Mouse (Mus musculus): ENCODE measurements around the gene 1700025G04Rik. TPM values are rescaled to one million over a fixed set of nuclear protein-coding genes. Genes with fewer than 3 reads are reported as not detected.

Gene 1700025G04Rik
- polyA plus RNA-seq, 1 experiment from 2014 or later: 20.6 TPM

DNA sequence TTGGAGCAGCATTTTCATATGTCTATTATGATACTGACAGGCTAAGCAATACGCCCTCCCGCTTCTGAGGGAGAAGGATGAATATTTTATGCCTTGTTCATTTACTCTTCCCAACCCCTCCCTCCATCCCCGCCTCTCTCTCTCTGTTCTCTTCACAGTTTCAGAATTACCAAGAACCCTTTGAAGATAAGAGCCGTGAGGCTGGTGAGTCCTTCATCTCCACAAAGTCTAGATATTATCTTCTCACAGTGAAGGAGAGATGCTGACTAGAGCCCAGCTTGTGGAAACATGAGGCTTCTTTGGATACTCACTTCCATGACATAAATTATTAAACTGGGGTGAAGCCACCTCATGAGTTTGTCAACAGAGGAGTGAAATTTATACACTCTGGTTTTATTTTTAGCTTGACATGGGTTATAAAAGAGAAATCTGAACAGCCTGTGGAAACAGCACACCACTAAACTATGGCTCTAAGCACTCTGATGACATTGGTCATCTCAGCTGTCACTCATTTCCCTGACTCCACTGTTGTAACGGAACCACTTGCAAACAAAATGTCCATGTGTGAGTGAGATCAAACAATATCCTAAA is 116.7 kb downstream of the 1700025G04Rik start:
- H3K36me3 ChIP-seq (ENCODE audit: control insufficient read depth, insufficient read depth, low read length): no peaks in the 10 kb centered on the region
- no peak for DNase-seq (ENCODE audit: low spot score)
- H3K27me3 ChIP-seq (ENCODE audit: control insufficient read depth, insufficient read depth, low read length): no peaks in the 10 kb centered on the region
- H3K9ac ChIP-seq (ENCODE audit: low read length): no peak overlapping the region
- no peak overlapping the region for H3K4me2 ChIP-seq (replicated peaks; ENCODE audit: low read depth)
- 83% methylated on average over 5 of the region's 5 CpGs for WGBS
- no peaks in the 10 kb centered on the region for H3K4me1 ChIP-seq (replicated peaks; ENCODE audit: control insufficient read depth, insufficient read depth)
- no peak overlapping the region for H3K27ac ChIP-seq (replicated peaks)
- no peak for ATAC-seq (ENCODE audit: low FRiP score, low TSS enrichment)
- TF ChIP-seq EP300 (optimal IDR thresholded peaks at IDR 0.05) (no peak), CTCF (IDR thresholded peaks at IDR 0.05; ENCODE audit: low read depth) (no peak)
- H3K4me3 ChIP-seq (ENCODE audit: low read depth, low read length): no peak overlapping the region
- no peaks in the 10 kb centered on the region for H3K9me3 ChIP-seq (ENCODE audit: control insufficient read depth, low read length)

DNA sequence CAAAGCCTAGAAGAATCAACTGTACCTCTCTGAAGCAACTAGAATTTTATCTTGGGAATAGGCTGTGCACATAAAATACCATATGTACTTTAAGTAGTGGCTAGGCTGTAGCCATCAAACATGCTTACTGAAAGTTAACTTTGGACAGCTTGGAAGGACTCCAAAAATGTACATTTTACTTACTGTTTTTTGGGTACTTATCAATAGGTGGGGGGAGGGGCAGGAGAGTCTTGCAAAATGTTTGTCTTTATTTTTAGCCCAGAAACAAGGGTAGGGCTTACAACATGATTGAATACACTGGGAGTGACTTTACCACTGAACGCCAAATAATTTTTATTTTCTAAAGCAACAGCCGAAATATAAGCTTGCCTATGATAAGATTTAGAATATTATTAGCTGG is 118.3 kb downstream of the 1700025G04Rik start:
- Histone ChIP-seq H3K36me3 (ENCODE audit: control insufficient read depth, insufficient read depth, low read length) (no peaks in the 10 kb centered on the region), H3K27me3 (ENCODE audit: control insufficient read depth, insufficient read depth, low read length) (no peaks in the 10 kb centered on the region), H3K27ac (replicated peaks) (no peak overlapping the region), H3K9me3 (ENCODE audit: control insufficient read depth, low read length) (no peaks in the 10 kb centered on the region), H3K4me1 (replicated peaks; ENCODE audit: control insufficient read depth, insufficient read depth) (no peaks in the 10 kb centered on the region), H3K4me2 (replicated peaks; ENCODE audit: low read depth) (no peak overlapping the region), H3K4me3 (ENCODE audit: low read depth, low read length) (no peak overlapping the region), H3K9ac (ENCODE audit: low read length) (no peak overlapping the region)
- DNase-seq (ENCODE audit: low spot score) (no peak), ATAC-seq (ENCODE audit: low FRiP score, low TSS enrichment) (no peak)
- 69% methylated on average over 2 of the region's 2 CpGs for WGBS
- TF ChIP-seq CTCF (IDR thresholded peaks at IDR 0.05; ENCODE audit: low read depth) (no peak), EP300 (optimal IDR thresholded peaks at IDR 0.05) (no peak)

DNA sequence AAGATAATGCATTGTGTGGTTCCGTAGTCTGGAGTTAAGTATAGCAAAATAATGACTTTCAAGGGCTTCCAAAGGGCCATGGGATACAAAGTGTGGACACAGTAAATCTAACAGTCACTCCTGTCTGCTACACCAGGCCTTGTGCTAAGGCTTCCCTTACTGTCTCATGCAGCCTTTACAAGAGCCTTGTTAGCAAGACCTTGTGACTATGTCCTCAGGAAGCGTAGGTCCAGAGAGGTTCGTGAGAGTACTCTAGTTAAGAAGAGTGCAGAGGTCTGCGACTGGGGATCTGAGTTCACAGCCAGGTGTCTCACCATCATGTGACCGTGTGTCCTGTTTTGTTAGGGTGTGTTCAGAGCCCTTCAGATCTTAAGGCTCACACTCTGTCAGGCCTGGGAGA is 121.8 kb downstream of the 1700025G04Rik start:
- H3K9me3 ChIP-seq (ENCODE audit: control insufficient read depth, low read length): no peaks in the 10 kb centered on the region
- no peak overlapping the region for H3K4me3 ChIP-seq (ENCODE audit: low read depth, low read length)
- H3K27ac ChIP-seq (replicated peaks): no peak overlapping the region
- H3K4me1 ChIP-seq (replicated peaks; ENCODE audit: control insufficient read depth, insufficient read depth): no peaks in the 10 kb centered on the region
- ATAC-seq (ENCODE audit: low FRiP score, low TSS enrichment): no peak
- no peaks in the 10 kb centered on the region for H3K36me3 ChIP-seq (ENCODE audit: control insufficient read depth, insufficient read depth, low read length)
- 93% methylated on average over 5 of the region's 5 CpGs for WGBS
- no peak overlapping the region for H3K4me2 ChIP-seq (replicated peaks; ENCODE audit: low read depth)
- no peaks in the 10 kb centered on the region for H3K27me3 ChIP-seq (ENCODE audit: control insufficient read depth, insufficient read depth, low read length)
- no peak overlapping the region for H3K9ac ChIP-seq (ENCODE audit: low read length)
- DNase-seq (ENCODE audit: low spot score): no peak
- TF ChIP-seq CTCF (IDR thresholded peaks at IDR 0.05; ENCODE audit: low read depth): no peak
- no peak for TF ChIP-seq EP300 (optimal IDR thresholded peaks at IDR 0.05)

DNA sequence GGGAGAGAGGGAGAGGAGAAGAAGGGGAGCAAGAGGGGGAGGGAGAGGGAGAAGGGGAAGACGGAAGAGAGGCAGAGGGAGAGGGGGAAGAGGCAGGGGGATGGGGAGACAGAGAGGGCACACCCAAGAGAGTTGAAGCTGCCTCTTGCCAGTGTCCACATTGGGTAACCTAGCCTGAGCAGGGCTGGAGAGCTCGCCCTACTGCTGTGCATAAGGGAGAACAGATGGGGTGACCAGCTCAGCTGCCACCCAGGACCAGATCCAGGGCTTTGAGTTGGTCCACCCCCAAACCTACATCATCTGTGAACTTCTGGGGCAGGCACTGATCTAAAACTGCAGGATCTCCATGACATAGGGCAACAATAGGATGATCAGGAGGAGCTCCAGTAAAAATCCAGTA is 125.1 kb downstream of the 1700025G04Rik start:
- no peaks in the 10 kb centered on the region; the same call in 1 of the 2 replicates for H3K9me3 ChIP-seq (ENCODE audit: control insufficient read depth, low read length)
- no peak overlapping the region for H3K27ac ChIP-seq (replicated peaks)
- 92% methylated on average over 2 of the region's 2 CpGs for WGBS
- H3K4me1 ChIP-seq (replicated peaks; ENCODE audit: control insufficient read depth, insufficient read depth): no peaks in the 10 kb centered on the region
- H3K27me3 ChIP-seq (ENCODE audit: control insufficient read depth, insufficient read depth, low read length): no peaks in the 10 kb centered on the region
- H3K9ac ChIP-seq (ENCODE audit: low read length): no peak overlapping the region
- ATAC-seq (ENCODE audit: low FRiP score, low TSS enrichment) (no peak), DNase-seq (ENCODE audit: low spot score) (no peak)
- TF ChIP-seq EP300 (optimal IDR thresholded peaks at IDR 0.05) (no peak), CTCF (IDR thresholded peaks at IDR 0.05; ENCODE audit: low read depth) (no peak)
- H3K36me3 ChIP-seq (ENCODE audit: control insufficient read depth, insufficient read depth, low read length): no peaks in the 10 kb centered on the region; the same call in 1 of the 2 replicates
- no peak overlapping the region for H3K4me2 ChIP-seq (replicated peaks; ENCODE audit: low read depth)
- H3K4me3 ChIP-seq (ENCODE audit: low read depth, low read length): no peak overlapping the region

DNA sequence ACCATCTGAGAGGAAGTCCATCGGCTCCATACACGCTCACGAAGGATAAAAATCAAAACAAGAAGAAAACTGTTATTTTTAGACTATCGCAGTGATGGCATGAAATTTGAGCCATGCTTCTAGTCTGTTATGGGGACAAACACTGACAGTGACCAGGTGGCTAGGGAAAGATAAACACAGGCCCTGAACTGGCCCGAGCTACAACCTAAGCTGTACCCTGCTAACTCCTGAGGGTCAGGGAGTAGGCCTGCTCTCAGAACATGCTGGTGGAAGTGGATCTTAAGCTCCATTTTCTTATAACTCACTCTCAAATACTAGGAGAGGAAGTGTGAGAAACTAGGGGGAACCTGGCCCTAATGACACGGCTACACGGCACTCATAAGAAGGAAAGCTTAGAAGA is 126.7 kb downstream of the 1700025G04Rik start:
- ATAC-seq (ENCODE audit: low FRiP score, low TSS enrichment): no peak
- no peak for DNase-seq (ENCODE audit: low spot score)
- Histone ChIP-seq H3K4me1 (replicated peaks; ENCODE audit: control insufficient read depth, insufficient read depth) (no peaks in the 10 kb centered on the region), H3K9ac (ENCODE audit: low read length) (no peak overlapping the region), H3K27me3 (ENCODE audit: control insufficient read depth, insufficient read depth, low read length) (no peaks in the 10 kb centered on the region), H3K27ac (replicated peaks) (no peak overlapping the region), H3K36me3 (ENCODE audit: control insufficient read depth, insufficient read depth, low read length) (no peaks in the 10 kb centered on the region; the same call in 1 of the 2 replicates), H3K9me3 (ENCODE audit: control insufficient read depth, low read length) (no peaks in the 10 kb centered on the region; the same call in 1 of the 2 replicates), H3K4me3 (ENCODE audit: low read depth, low read length) (no peak overlapping the region), H3K4me2 (replicated peaks; ENCODE audit: low read depth) (no peak overlapping the region)
- 67% methylated on average over 7 of the region's 7 CpGs for WGBS
- TF ChIP-seq EP300 (optimal IDR thresholded peaks at IDR 0.05): no peak
- TF ChIP-seq CTCF (IDR thresholded peaks at IDR 0.05; ENCODE audit: low read depth): no peak

DNA sequence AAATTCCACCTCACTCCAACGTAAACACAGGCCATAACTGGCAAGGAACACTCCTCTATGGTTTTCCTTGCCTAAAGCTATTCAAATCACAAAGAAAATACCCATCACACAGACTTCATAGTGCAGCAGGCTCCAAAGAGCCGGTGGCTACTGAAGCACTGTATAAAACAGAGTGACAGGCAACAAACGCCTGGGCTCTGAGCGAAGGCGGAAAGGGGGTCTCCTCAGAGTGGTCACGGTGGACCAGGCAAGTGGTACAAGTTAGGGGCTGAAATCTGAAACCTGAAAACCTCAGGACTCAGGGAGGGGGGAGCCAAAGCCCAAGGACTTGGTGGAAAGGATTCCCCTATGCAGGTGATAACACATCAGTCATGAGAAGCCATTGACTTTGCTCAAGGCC is 127.8 kb downstream of the 1700025G04Rik start:
- DNase-seq (ENCODE audit: low spot score) (no peak), ATAC-seq (ENCODE audit: low FRiP score, low TSS enrichment) (no peak)
- TF ChIP-seq CTCF (IDR thresholded peaks at IDR 0.05; ENCODE audit: low read depth) (no peak), EP300 (optimal IDR thresholded peaks at IDR 0.05) (no peak)
- Histone ChIP-seq H3K4me1 (replicated peaks; ENCODE audit: control insufficient read depth, insufficient read depth) (no peaks in the 10 kb centered on the region), H3K9ac (ENCODE audit: low read length) (no peak overlapping the region), H3K27me3 (ENCODE audit: control insufficient read depth, insufficient read depth, low read length) (no peaks in the 10 kb centered on the region), H3K4me2 (replicated peaks; ENCODE audit: low read depth) (no peak overlapping the region), H3K27ac (replicated peaks) (no peak overlapping the region), H3K36me3 (ENCODE audit: control insufficient read depth, insufficient read depth, low read length) (no peaks in the 10 kb centered on the region; the same call in 1 of the 2 replicates), H3K9me3 (ENCODE audit: control insufficient read depth, low read length) (no peaks in the 10 kb centered on the region; the same call in 1 of the 2 replicates), H3K4me3 (ENCODE audit: low read depth, low read length) (no peak overlapping the region)
- WGBS: 47% methylated on average over 6 of the region's 6 CpGs
